Mouse (Mus musculus) C2C12 (cell line): ENCODE results near the gene Gcc2.

Experiments used
- CEBPB ChIP-seq: IDR thresholded peaks from one replicate; pipeline ENCODE4 v1.6.1; 2011; ENCODE audit warnings: low read depth, mild to moderate bottlenecking, control low read depth, moderate library complexity
- CTCF ChIP-seq: IDR thresholded peaks from one replicate; pipeline ENCODE4 v1.5.1; 2011; ENCODE audit not compliant: control insufficient read depth, insufficient read depth, insufficient read length
- MAX ChIP-seq: IDR thresholded peaks from one replicate; pipeline ENCODE4 v1.6.1; 2011; ENCODE audit warnings: mild to moderate bottlenecking, control low read depth
- MYOD1 ChIP-seq: IDR thresholded peaks from one replicate; pipeline ENCODE4 v1.6.1; 2011; ENCODE audit warnings: low read depth; ENCODE audit not compliant: control insufficient read depth, insufficient read length
- MYOG ChIP-seq: IDR thresholded peaks from one replicate; pipeline ENCODE4 v1.6.1; 2011; ENCODE audit not compliant: control insufficient read depth, insufficient read length; ENCODE audit errors: extremely low read depth
- USF1 ChIP-seq: IDR thresholded peaks from one replicate; pipeline ENCODE4 v1.6.1; 2011; ENCODE audit warnings: low read depth, mild to moderate bottlenecking, control low read depth, moderate library complexity

DNA sequence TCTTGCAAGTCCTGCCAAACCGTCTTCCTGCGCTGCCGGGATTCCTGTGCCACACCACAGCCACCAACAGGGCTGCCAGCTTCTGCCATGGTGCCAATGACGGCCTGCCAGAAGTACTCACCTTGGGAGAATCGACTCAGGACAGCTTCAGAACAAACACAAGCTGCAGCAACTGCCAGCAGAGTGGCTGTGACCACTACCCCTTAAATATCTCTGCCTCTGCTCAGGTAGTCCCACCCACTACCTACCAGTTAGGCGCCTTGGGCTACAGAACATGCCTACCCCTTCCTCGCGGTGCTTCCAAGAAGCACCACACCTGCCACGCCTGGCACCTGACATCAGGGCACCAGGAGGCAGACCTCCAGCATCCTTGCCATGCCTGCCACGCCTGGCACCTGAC lies 18.7 kb upstream of the Gcc2 start, which contains the start of gene Gm4981:
- TF ChIP-seq CTCF (no peak), USF1 (no peak), MYOG (no peak), CEBPB (no peak), MYOD1 (no peak), MAX (no peak)
